Mouse (Mus musculus): ENCODE measurements around the gene Lamc3. TPM values are rescaled to one million over a fixed set of nuclear protein-coding genes. Genes with fewer than 3 reads are reported as not detected.
A peak's percentile ranks its signal among the peaks of the same experiment; 100 is the strongest.

Lamc3 gene
- polyA plus RNA-seq, 1 experiment: 20.7 TPM

- peak overlapping the region; percentile 94 for H3K27ac ChIP-seq (ENCODE audit: insufficient read depth, low read depth, low read length)
- H3K36me3 ChIP-seq (ENCODE audit: control insufficient read depth, insufficient read depth, low read length): no peaks in the 10 kb centered on the region
- no peak overlapping the region for H3K4me3 ChIP-seq (ENCODE audit: insufficient read depth, low read depth, low read length)
- WGBS: 34% methylated on average over 3 of the region's 3 CpGs
- H3K27me3 ChIP-seq (replicated peaks; ENCODE audit: control insufficient read depth, insufficient read depth, low read length): no peaks in the 10 kb centered on the region
- H3K4me1 ChIP-seq (ENCODE audit: control insufficient read depth, insufficient read depth, low read length): peaks cover 39% of the 10 kb centered on the region
- TF ChIP-seq CTCF (conservative IDR thresholded peaks at IDR 0.05; ENCODE audit: insufficient read depth, insufficient read length, low read depth, low read length): no peak
- no peak for TF ChIP-seq POLR2A (IDR thresholded peaks at IDR 0.05; ENCODE audit: low read depth, low read length)
- no peak for DNase-seq
Measured at GRCm38 (mm10) chr2:31964191-31964590, 77.1 kb downstream of the Lamc3 start.

GRCm38 (mm10) chr2:31965110-31965509 lies 78.0 kb downstream of the Lamc3 start:
- no peak for TF ChIP-seq POLR2A (IDR thresholded peaks at IDR 0.05; ENCODE audit: low read depth, low read length)
- peak; percentile 76 for TF ChIP-seq CTCF (conservative IDR thresholded peaks at IDR 0.05; ENCODE audit: insufficient read depth, insufficient read length, low read depth, low read length)
- DNase-seq: peak; percentile 71
- Histone ChIP-seq H3K4me3 (ENCODE audit: insufficient read depth, low read depth, low read length) (no peak overlapping the region), H3K27ac (ENCODE audit: insufficient read depth, low read depth, low read length) (0 out of 2 replicates have a peak overlapping the region, but pooled peaks have one; percentile 2), H3K4me1 (ENCODE audit: control insufficient read depth, insufficient read depth, low read length) (peaks cover 34% of the 10 kb centered on the region), H3K27me3 (replicated peaks; ENCODE audit: control insufficient read depth, insufficient read depth, low read length) (no peaks in the 10 kb centered on the region), H3K36me3 (ENCODE audit: control insufficient read depth, insufficient read depth, low read length) (no peaks in the 10 kb centered on the region)

- peaks cover 1% of the 10 kb centered on the region; the same call in 1 of the 2 replicates for H3K36me3 ChIP-seq (ENCODE audit: control insufficient read depth, insufficient read depth, low read length)
- WGBS: 59% methylated on average over 8 of the region's 8 CpGs
- no peak for TF ChIP-seq POLR2A (IDR thresholded peaks at IDR 0.05; ENCODE audit: low read depth, low read length)
- peaks cover 28% of the 10 kb centered on the region for H3K4me1 ChIP-seq (ENCODE audit: control insufficient read depth, insufficient read depth, low read length)
- H3K27me3 ChIP-seq (replicated peaks; ENCODE audit: control insufficient read depth, insufficient read depth, low read length): no peaks in the 10 kb centered on the region
- H3K27ac ChIP-seq (ENCODE audit: insufficient read depth, low read depth, low read length): no peak overlapping the region
- H3K4me3 ChIP-seq (ENCODE audit: insufficient read depth, low read depth, low read length): no peak overlapping the region
- no peak for DNase-seq
Measured at GRCm38 (mm10) chr2:31966801-31967200, 79.7 kb downstream of the Lamc3 start.

- peak; percentile 84 for DNase-seq
- 35% methylated on average over 4 of the region's 4 CpGs for WGBS
Measured at GRCm38 (mm10) chr2:31972589-31972988, 85.5 kb downstream of the Lamc3 start.

GRCm38 (mm10) chr2:31974141-31974808 lies 87.2 kb downstream of the Lamc3 start, which contains the start of gene Nup214:
TSS of gene Nup214 (plus strand) at chr2:31974436.
- Histone ChIP-seq H3K4me1 (ENCODE audit: control insufficient read depth, insufficient read depth, low read length) (peaks cover 31% of the 10 kb centered on the region), H3K4me3 (ENCODE audit: insufficient read depth, low read depth, low read length) (peak within 1 kb of the TSS; percentile 79), H3K27ac (ENCODE audit: insufficient read depth, low read depth, low read length) (peak within 1 kb of the TSS; percentile 90), H3K27me3 (replicated peaks; ENCODE audit: control insufficient read depth, insufficient read depth, low read length) (no peaks in the 10 kb centered on the region), H3K36me3 (ENCODE audit: control insufficient read depth, insufficient read depth, low read length) (peaks cover 6% of the 10 kb centered on the region; the same call in 1 of the 2 replicates)
- peak; percentile 99 for DNase-seq
- TF ChIP-seq POLR2A (IDR thresholded peaks at IDR 0.05; ENCODE audit: low read depth, low read length): peak; percentile 49
- no peak for TF ChIP-seq CTCF (conservative IDR thresholded peaks at IDR 0.05; ENCODE audit: insufficient read depth, insufficient read length, low read depth, low read length)
- under 1% methylated on average over 60 of the region's 60 CpGs for WGBS

More at GRCm38 (mm10) chr2:31972589-31972988, 85.5 kb downstream of the Lamc3 start:
- Histone ChIP-seq H3K36me3 (ENCODE audit: control insufficient read depth, insufficient read depth, low read length) (peaks cover 1% of the 10 kb centered on the region; the same call in 1 of the 2 replicates), H3K4me1 (ENCODE audit: control insufficient read depth, insufficient read depth, low read length) (peaks cover 31% of the 10 kb centered on the region), H3K27me3 (replicated peaks; ENCODE audit: control insufficient read depth, insufficient read depth, low read length) (no peaks in the 10 kb centered on the region), H3K27ac (ENCODE audit: insufficient read depth, low read depth, low read length) (peak overlapping the region; percentile 90), H3K4me3 (ENCODE audit: insufficient read depth, low read depth, low read length) (no peak overlapping the region)
- TF ChIP-seq POLR2A (IDR thresholded peaks at IDR 0.05; ENCODE audit: low read depth, low read length) (no peak), CTCF (conservative IDR thresholded peaks at IDR 0.05; ENCODE audit: insufficient read depth, insufficient read length, low read depth, low read length) (no peak)

GRCm38 (mm10) chr2:31974809-31975371 lies 87.8 kb downstream of the Lamc3 start:
- DNase-seq: no peak
- no peak for TF ChIP-seq POLR2A (IDR thresholded peaks at IDR 0.05; ENCODE audit: low read depth, low read length)
- TF ChIP-seq CTCF (conservative IDR thresholded peaks at IDR 0.05; ENCODE audit: insufficient read depth, insufficient read length, low read depth, low read length): no peak
- Histone ChIP-seq H3K27ac (ENCODE audit: insufficient read depth, low read depth, low read length) (no peak overlapping the region), H3K27me3 (replicated peaks; ENCODE audit: control insufficient read depth, insufficient read depth, low read length) (no peaks in the 10 kb centered on the region), H3K36me3 (ENCODE audit: control insufficient read depth, insufficient read depth, low read length) (peaks cover 6% of the 10 kb centered on the region; the same call in 1 of the 2 replicates), H3K4me1 (ENCODE audit: control insufficient read depth, insufficient read depth, low read length) (peaks cover 31% of the 10 kb centered on the region), H3K4me3 (ENCODE audit: insufficient read depth, low read depth, low read length) (peak overlapping the region; percentile 79)
- 8% methylated on average over 13 of the region's 13 CpGs for WGBS

GRCm38 (mm10) chr2:31987774-31988173 lies 100.7 kb downstream of the Lamc3 start:
- H3K36me3 ChIP-seq (ENCODE audit: control insufficient read depth, insufficient read depth, low read length): peaks cover 8% of the 10 kb centered on the region
- H3K4me1 ChIP-seq (ENCODE audit: control insufficient read depth, insufficient read depth, low read length): no peaks in the 10 kb centered on the region
- no peak overlapping the region for H3K4me3 ChIP-seq (ENCODE audit: insufficient read depth, low read depth, low read length)
- no peak for DNase-seq
- WGBS: 91% methylated on average over 1 of the region's 1 CpGs
- TF ChIP-seq POLR2A (IDR thresholded peaks at IDR 0.05; ENCODE audit: low read depth, low read length): no peak
- no peak for TF ChIP-seq CTCF (conservative IDR thresholded peaks at IDR 0.05; ENCODE audit: insufficient read depth, insufficient read length, low read depth, low read length)
- no peaks in the 10 kb centered on the region for H3K27me3 ChIP-seq (replicated peaks; ENCODE audit: control insufficient read depth, insufficient read depth, low read length)
- H3K27ac ChIP-seq (ENCODE audit: insufficient read depth, low read depth, low read length): no peak overlapping the region
